Mouse (Mus musculus) gastrocnemius, postnatal 14 days (tissue): ENCODE data around the gene Josd1. TPM values are rescaled to one million over a fixed set of nuclear protein-coding genes. Genes with fewer than 3 reads are reported as not detected.
A peak's percentile ranks its signal among the peaks of the same experiment; 100 is the strongest.
"Not testable (repeated sequence)": the region's sequence is repeated elsewhere in the genome, so short reads cannot be mapped to it uniquely, and the experiment has no call there.

Experiments used
- DNase-seq: peaks from one replicate; pipeline ENCODE4 v3.0.0; 2021; ENCODE audit warnings: mixed read lengths
- intact Hi-C: fragments of 180-260 bp; cut with DNase I; formaldehyde crosslinking; loops from one replicate; pipeline ENCODE4 v1.15.1; 2025; ENCODE audit warnings: low total_unique reads
- total RNA-seq, 2 experiments: library from RNA; stranded (reverse); gene quantifications; 2 replicates each; pipeline ENCODE4 v1.2.3; 2021

Josd1 gene
- total RNA-seq, 2 experiments from 2014 or later = 9.8 to 11.1 TPM

DNA sequence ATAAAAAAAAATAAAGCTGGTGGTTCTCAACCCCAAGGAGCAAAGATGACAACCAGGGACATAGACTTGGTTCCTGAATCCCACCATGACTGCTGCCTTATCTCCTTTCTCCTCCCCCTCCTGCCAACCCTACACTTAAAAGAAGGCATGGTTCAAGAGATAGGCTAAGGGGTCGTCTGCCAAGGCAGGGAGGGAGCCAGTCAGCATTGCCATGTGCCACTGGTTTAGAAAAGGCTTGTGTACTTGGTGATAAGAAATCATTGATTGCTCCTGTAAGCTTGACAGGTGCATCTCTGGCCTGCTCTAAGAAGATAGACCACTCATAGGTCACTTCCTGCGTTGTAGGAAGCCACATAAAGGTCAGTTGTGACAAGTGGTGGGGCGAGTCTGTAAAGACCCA, 7.8 kb upstream of the Josd1 start:
- intact Hi-C loops = no loop called here
- DNase-seq = no peak

DNA sequence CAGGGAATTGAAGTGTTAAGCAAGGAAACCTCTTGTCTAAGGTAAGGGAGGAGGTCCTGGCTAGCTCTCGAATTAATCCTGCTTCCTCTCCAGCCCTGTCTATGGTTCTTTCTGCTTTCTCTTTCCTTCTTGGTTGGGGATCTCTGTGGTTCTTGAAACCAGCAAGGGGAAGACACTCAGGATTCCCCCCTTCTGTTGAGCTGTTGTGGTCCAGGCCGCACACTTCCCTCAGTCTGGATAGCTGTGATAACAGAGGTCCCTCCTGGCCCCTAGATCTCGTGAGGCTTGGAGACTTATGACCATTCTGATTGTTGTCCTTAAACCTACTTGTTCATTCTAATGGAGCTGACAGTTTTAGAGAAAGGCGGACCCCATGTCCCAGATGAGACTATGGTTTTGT, 6.8 kb upstream of the Josd1 start:
- no peak for DNase-seq
- intact Hi-C loops = no loop called here

DNA sequence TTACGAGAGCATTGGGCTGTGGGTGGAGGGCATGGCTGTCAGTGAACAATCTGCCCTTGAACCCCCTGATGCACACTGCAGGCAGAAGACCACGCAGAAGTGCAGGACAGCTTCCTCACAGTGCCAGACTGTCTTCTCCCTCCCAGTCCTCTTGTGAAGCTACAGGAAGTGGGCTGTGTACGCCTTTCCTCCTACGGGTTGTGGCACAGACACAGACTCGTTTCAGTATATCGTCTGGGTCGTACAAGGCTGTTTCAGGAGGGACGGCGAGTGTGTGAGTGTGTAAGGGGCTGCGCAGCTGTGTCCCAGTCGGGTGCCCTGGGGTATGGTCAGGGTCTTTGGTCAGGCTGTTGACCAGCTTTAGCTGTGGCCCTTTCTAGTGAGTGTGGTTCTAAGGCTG, 6.0 kb upstream of the Josd1 start:
- intact Hi-C loops = no loop called here
- DNase-seq = no peak

DNA sequence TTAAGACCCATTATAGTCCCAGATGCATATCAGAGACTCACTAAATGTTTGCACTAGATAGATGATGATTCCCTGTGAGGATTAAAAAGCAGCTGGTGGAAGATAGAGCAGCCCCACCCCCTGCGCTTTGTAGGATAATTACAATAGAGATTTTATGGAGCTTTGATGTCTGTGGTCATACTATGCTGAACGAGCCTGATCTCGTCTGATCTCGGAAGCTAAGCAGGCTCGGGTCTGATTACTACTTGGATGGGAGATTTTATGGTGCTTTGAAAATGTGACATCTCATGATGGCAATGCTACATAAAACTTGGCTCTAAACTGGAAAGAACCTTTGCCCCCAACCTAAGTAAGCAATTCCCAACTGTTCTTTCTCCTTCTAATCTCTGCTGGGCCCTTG, 4.6 kb upstream of the Josd1 start:
- intact Hi-C loops = no loop called here
- no peak for DNase-seq

DNA sequence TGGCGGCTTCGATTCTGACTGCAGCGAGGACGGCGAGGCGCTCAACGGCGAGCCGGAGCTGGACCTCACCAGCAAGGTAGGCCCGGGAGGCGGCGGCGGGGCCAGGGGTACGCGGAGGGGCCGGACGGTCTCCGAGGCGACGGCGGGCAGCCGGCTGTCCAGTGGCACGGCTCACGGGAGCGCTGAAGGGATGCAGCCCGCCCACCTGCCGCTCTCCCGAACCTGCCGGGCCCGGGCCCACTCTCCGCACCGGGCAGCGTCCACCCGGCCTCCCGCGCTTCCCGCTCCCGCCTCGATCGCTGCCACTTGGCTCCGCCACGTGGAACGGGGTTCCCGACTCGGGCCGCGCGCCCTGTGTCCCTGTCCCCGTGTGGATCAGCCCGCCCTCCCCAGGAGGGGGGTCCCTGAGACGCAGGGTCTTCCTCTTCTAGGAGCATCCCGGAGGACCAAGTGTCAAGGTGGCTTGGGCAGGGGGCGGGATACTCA, 3.3 kb upstream of the Josd1 start:
- peak; percentile 47 for DNase-seq
- intact Hi-C loops = no loop called here

DNA sequence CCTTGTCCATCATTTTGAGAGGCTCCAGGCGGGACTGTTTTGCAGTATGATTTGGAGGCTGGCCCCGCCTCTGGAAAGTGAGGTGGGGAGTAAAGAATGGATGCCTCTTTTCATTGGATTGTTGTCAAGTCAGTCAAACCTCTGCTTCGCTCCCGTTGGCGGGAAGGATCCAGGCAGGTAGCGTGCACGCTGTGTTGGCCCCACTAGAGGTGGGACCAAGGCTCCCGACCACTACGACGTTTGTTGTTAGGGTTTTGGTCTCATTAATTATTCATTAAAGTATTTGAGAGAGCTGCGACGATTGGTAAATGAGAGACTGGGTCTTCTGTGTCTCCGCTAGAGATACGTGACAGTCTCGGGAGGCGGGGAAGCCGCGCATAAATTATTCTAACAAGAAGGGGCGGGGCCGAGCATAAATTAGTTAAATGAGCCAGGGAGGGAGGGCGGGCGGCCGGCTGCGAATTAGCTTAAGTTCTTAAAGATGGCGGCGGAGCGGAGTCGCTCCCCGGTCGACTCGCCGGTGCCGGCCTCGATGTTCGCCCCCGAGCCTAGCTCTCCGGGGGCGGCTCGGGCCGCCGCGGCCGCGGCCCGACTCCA, 2.8 kb upstream of the Josd1 start, which contains the start of gene Gtpbp1:
Gene Gtpbp1 (plus strand): TSS at position 420 of the 597 bp plus-strand sequence.
- intact Hi-C loops = no loop called here

DNA sequence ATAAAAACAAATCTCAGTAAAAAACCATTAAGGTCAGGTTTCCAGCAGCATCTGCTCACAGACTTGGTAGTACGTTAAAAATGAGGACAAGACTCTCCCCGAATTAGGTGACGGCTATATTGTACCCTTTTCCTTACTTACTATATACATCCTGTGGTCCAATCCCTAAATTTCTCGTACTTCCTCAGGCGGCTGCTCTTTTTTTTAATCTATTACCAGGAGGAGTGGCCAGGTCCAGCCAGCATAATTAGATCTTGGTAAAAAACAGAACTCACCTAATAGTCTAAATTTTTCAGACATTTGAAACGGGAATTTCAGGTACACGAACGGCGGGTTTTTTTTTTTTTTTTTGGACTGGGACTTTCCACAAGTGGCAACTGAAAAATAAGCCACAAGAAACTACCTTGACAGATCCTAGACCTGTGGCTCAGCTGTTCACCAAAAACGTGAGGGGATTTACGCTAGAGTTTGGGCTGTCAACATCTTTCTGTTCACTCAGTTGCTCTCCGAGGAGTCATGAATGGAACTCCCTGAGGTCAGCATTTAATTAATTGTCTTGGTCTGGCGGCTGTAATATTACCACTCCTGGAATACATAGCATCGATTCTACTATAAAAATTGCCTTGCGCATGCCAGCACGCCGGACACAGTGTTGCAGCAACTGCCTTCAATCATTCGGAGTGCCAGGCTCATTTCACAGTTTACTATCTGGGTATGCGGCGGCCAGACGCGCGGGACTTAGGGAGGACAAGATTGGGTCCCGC, 2.1 kb upstream of the Josd1 start:
- intact Hi-C loops = no loop called here

More for the DNA sequence above, 2.8 kb upstream of the Josd1 start, which contains the start of gene Gtpbp1:
- DNase-seq = peak; percentile 96

DNA sequence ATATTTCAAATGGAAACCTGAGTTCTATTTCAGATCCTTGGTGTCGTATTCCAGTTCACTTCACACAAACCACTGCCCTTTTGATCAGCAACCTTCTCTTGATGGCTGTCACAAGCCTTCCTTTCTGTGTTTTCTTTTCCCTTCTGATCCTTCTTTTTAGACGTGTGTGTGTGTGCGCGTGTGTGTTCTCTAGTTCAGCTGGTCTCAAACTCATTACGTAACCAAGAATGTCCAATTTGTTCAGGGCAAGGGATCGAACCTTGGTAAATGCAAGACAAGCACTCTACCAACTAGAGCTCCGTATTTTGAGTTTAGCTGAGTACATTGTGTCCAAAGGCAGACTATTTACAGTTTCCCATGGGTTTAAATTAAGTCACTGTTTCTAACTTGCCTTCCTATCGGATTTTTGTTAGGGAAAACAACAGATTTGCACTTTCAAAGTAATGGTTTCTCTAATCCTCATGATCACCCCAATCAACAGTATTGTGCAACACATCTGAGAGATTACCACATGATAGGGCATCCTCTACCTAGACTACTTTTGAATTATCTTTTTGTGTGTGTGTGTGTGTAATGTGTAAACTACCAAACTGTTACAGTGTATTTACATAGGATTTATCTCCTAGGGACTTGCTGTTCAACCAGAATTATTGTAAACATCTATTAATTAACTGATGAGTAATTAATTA, 693 bp upstream of the Josd1 start:
- DNase-seq = no peak
- intact Hi-C loops = no loop called here

More for the DNA sequence above, 2.1 kb upstream of the Josd1 start:
- no peak for DNase-seq

DNA sequence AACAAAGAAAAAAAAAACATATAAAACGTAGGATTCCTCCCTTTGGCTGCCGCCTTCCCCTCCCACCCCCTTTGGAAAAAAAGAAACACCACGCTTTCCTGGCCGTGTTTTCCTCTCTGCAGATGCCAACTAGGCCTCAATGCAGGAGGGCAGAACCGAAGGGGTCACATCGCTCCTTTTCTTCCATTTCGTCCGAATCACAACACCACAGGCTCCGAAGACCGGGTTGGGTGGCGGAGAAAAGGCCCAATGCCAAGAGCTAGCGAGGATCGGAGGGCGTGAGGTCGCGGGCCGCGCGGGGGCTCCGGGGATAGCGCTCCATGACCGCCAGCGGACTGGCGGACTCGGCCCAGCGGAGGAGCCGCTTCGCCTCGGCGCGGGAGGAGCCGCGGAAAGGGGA, 544 bp downstream of the Josd1 start:
- DNase-seq = no peak
- intact Hi-C loops = no loop called here

DNA sequence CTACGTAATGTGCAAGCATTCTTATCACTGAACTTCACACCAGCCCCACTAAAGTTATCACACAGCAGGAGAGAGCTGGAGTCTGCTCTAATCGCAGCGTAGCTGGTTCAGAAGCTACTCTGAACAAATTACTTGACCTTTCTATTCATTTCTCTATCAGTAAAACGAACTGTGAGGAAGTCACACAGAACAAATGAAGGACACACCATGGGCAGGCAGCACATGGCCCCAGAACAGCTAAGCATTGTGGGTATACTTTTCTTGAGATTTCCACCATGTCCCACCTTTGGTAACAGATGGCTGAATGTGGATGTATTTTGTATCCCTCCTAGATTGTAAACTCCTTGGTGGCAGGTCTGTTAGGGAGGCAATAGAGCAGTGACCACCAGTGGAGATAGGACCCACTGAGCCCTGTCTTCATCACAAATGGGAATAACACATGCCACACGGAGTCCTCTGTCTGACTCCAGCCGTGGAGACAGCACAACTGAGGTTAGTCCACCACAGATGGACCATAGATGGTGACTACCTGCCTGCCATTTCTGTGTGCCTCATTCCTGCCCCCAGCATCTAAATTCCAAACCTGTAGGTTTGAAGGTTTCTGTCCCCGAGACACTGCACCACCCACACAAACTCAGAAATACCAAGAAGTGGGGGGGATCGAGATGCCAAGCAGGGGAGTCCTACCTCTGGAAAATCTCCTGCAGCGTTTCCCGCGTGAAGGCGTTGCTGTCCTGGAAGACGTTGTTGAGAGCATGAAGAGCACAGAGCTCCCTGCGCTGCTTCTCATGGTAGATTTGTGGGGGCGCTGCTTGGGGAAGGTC, 1.5 kb downstream of the Josd1 start:
- intact Hi-C loops = no loop called here
- no peak for DNase-seq

DNA sequence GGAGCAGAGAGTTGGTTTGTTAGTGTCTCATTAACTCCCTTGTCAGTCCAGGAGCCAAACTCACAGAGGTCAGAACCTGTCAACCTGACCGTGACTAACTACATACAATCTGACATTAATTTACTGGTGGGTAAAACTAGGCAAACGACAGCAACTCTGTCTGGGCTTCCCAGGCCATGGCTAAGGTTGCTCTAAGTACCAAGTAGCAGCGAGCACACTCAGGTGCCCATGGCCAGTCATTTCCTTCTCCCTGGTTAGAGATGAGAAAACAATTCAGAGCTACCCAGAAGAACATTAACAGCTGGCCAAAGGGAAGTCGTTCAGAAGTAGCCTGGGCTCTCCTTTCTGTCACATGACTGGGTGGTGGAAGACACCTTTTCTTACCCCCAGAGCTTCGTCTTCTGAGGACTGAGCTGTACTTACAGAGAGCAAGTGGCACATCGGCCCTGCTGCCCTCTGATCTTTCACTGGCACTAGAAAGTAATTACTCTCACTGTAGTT, 2.5 kb downstream of the Josd1 start:
- DNase-seq = no peak

DNA sequence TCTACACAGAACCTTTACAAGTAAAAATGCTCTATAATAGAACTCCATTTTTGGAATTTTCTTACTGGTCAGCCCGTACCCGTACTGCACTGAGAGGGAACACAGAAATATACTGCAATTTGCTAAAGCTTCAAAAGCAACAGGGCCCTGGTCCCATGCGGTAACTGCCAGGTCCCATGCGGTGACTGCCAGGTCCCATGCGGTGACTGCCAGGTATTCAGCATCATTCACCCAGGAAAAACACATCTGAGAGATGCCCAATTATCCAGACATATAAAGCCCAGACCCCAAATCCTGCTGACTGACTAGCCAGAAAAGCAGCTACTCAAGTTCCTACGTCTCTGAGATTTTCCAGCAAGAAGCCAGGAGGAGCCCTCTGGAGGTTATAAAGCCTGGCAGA, 3.1 kb downstream of the Josd1 start:
- intact Hi-C loops = no loop called here

More for the DNA sequence above, 2.5 kb downstream of the Josd1 start:
- intact Hi-C loops = no loop called here

DNA sequence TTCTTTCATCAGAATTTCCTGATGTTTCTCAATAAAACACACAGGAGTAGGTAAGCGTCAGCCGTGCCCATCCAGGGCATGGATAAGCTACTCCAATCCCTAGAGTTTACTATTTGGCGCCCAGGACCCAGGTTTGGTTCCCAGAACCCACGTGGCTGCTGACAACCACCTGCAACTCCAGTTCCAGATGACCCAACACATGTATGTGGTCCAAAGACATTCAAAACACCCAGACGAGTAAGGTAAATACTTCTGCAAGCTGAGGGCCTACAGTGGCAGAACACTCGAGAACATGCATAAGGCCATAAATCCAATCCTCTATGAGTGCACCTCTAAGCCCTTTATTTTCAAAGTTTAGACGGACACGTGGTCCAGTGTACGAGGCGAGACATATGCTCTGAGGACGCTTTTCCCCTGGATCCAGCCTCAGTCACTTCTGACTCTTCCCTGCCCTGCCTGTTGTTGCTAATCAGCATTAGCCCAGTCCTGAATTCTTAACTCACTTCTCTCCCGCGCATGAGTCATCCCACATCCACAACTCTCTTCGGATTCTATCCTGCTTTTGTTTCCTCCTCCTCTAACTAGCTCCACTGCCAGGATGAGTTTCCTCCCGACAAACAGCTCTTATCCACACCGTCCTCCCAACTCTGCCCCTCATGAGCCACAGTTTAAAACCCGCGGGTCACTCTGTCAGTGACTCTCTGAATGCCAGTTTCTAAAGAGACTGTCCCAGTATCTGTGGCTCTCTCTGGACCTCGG, 3.8 kb downstream of the Josd1 start:
- no peak for DNase-seq
- intact Hi-C loops = no loop called here

More for the DNA sequence above, 3.1 kb downstream of the Josd1 start:
- DNase-seq = no peak

DNA sequence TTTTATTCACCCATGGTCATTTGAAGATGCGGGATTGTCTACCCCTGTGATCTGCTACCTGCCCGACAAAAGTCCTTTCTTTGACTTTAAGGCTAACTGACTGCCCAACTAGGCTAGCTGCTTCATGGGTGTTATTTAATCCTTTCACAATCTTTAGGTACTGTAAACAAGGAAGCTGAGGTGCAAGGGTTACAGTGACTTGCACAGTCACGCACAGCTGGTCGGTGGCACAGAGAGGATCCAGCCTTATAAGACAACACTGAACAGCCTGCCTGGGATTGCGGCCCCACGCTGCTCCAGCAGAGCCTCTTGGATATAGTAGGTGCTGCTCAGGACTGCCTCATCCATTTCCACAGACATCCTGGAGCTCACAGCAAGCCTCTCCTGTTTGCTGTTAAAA, 4.6 kb downstream of the Josd1 start:
- DNase-seq = no peak
- intact Hi-C loops = no loop called here

DNA sequence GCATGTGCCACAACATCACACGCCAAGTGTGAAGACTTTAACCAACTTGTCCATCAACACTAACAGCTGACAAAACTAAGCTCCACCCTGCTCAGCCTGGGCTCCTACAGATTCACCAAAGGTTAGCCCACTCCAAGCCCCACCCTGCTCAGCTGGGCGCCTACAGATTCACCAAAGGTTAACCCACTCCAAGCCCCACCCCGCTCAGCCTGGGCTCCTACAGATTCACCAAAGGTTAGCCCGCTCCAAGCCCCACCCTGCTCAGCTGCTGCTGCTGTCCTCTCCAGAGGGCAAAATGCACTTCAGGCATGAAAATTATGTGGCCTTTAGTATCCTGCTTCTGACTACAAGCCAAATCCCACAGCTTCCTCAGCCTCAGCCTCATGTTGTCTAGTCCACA, 5.7 kb downstream of the Josd1 start:
- no peak for DNase-seq
- intact Hi-C loops = no loop called here

DNA sequence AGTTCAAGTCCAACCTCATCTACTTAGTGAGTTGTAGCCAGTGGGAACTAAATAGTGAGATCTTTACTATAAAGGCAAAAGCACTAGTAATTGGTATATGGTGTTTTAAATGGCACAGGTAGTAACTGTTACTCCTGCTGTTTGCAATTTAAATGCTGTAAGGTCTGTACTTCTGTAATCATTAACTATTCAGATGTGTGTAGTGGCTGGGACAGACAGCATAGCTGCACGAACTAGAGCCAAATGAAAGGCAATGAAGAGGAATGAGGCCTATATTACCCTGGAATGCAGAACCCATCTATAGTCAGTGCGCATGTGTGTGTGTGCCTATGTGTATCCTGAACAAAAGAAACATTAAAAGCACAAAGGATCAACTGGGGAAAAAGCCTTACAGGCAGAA, 9.8 kb downstream of the Josd1 start:
- intact Hi-C loops = no loop called here
- no peak for DNase-seq

DNA sequence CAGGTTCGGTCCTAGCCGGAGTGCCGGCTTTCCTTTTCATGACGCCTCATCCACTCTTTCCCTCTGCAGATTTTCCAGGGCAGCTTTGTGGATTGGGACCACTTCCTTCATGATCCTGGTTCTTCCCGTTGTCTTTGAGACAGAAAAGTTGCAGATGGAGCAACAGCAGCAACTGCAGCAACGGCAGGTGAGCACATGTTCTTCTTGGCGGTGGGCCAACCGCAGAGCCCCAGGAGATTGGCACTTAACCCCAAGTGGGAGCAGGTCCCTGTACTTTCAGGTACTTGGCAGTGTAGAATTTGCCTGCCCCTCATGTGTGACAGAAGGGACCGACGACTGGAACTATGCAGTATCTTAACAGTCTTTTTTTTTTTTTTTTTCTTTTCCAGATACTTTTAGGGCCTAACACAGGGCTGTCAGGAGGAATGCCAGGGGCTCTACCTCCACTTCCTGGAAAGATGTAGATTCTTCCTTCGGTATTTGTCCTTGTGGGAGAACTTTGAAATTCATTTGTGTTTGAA, 15.8 kb downstream of the Josd1 start:
- intact Hi-C loops = not testable (repeated sequence)

DNA sequence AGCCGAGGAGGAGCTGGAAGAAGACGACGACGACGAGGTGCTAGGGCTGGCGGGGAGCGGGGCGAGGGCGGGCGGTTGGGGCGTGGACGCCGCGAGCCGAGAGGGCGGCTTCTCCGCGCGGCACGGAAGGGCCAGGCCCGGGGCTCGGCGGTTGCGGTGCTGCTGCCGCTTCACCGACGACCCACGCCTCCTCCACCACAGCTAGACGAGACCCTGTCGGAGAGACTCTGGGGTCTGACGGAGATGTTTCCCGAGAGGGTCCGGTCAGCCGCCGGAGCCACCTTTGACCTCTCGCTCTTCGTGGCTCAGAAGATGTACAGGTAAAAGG, 16.8 kb downstream of the Josd1 start:
- intact Hi-C loops = no loop called here
- no peak for DNase-seq

More for the DNA sequence above, 15.8 kb downstream of the Josd1 start:
- DNase-seq = not testable (repeated sequence)
